ENCODE assay signal across 8 mouse cellular contexts in genomic region chr7:55784580-55784979, GRCm38 (mm10). TPM values are rescaled to one million over a fixed set of nuclear protein-coding genes. Genes with fewer than 3 reads are reported as not detected.
DNase-seq lines count a peak whose midpoint lies in the region; ATAC-seq and TF ChIP-seq lines count a peak whose summit lies in the region.
"Had no signal": no experiment of that assay in that cellular context is flagged by ENCODE, and none has a peak within 500 bp of the region (broad histone marks: within the 10 kb centered on the region; RNA-seq: fewer than 3 reads in every experiment).

No protein-coding gene starts in this region.

- H3K4me1 ChIP-seq in lung, adult 2 months (ENCODE audit: control insufficient read depth, insufficient read depth, low read length): no peaks in the 10 kb centered on the region
- no peaks in the 10 kb centered on the region for H3K4me1 ChIP-seq in liver, postnatal 0 days (ENCODE audit: insufficient read depth)
- H3K4me1 ChIP-seq: limb, embryonic 13.5 days had no signal

- 17% methylated on average over 3 of the region's 3 CpGs for WGBS in lung, adult 2 months
- 33% methylated on average over 3 of the region's 3 CpGs for WGBS in liver, postnatal 0 days (ENCODE audit: insufficient replicate concordance)

- no peak overlapping the region for H3K27ac ChIP-seq in liver, postnatal 0 days (ENCODE audit: low read depth)
- H3K27ac ChIP-seq: limb, embryonic 13.5 days had no signal

- no peak overlapping the region for H3K9ac ChIP-seq in liver, postnatal 0 days (replicated peaks)
- H3K9ac ChIP-seq: limb, embryonic 13.5 days had no signal

- no peak for TF ChIP-seq EP300 in liver, postnatal 0 days (IDR thresholded peaks at IDR 0.05; ENCODE audit: low read depth)

- H3K36me3 ChIP-seq in liver, postnatal 0 days (replicated peaks; ENCODE audit: insufficient read depth, low read length): no peaks in the 10 kb centered on the region
- H3K36me3 ChIP-seq: limb, embryonic 13.5 days had no signal

- DNase-seq in lung, adult 18-20 months: peak; percentile 14 to 27
- no peak for DNase-seq in lung, adult 2 months
- DNase-seq in heart, adult 9 months (ENCODE audit: low spot score in 2 of 2): peak; percentile 28 to 69
- peak; percentile 35 for DNase-seq in liver, postnatal 0 days
- peak; percentile 80 to 82 for DNase-seq in spleen, postnatal 36 days (ENCODE audit: low spot score in 2 of 2)
- DNase-seq in adrenal gland, adult 18-20 months (ENCODE audit: low spot score in 2 of 2): no peak
- no peak for DNase-seq in adrenal gland, postnatal 25 days

- TF ChIP-seq POLR2A in lung, adult 2 months (IDR thresholded peaks at IDR 0.05; ENCODE audit: borderline replicate concordance, extremely low read depth, low read depth, low read length): no peak

- no peaks in the 10 kb centered on the region for H3K27me3 ChIP-seq in liver, postnatal 0 days (ENCODE audit: insufficient read depth, low read length)
- H3K27me3 ChIP-seq: limb, embryonic 13.5 days had no signal

- H3K4me3 ChIP-seq in lung, adult 2 months (replicated peaks; ENCODE audit: extremely low read depth, low read depth, low read length): no peak overlapping the region
- H3K4me3 ChIP-seq in liver, postnatal 0 days (ENCODE audit: low read depth, low read length): no peak overlapping the region
- H3K4me3 ChIP-seq: limb, embryonic 13.5 days had no signal

- no peak overlapping the region; the same call in 1 of the 2 replicates for H3K4me2 ChIP-seq in liver, postnatal 0 days (ENCODE audit: low read depth, low read length)
- H3K4me2 ChIP-seq: limb, embryonic 13.5 days had no signal

- TF ChIP-seq CTCF in lung, adult 2 months (IDR thresholded peaks at IDR 0.05; ENCODE audit: insufficient read depth, low read length): no peak
- no peak for TF ChIP-seq CTCF in liver, postnatal 0 days (IDR thresholded peaks at IDR 0.05; ENCODE audit: low read depth)

- ATAC-seq in liver, postnatal 0 days: peak; percentile 67

- H3K9me3 ChIP-seq in liver, postnatal 0 days (ENCODE audit: low read length): no peaks in the 10 kb centered on the region
- H3K9me3 ChIP-seq: limb, embryonic 13.5 days had no signal

RNA-seq across cellular contexts. Expression of gene Tubgcp5, which starts 9.4 kb away (rescaled TPM):
- 2.5 and 3.6 TPM in 2 replicates for polyA plus RNA-seq in lung, adult 2 months (2012; rRNA removed)
- 4.4 and 5.5 TPM in 2 replicates for polyA plus RNA-seq in liver, postnatal 0 days (2015; fragmentation: Nextera tagmentation; extraction: Ambion mirVana)
- 10 to 100 TPM; 10.7 to 15.4 TPM for total RNA-seq in adrenal gland, adult 18-20 months (2021)
- 19.1 and 30.5 TPM in 2 replicates for total RNA-seq in adrenal gland, postnatal 25 days (2021)

RNA-seq across cellular contexts. Expression of gene Siglech, which starts 16.6 kb away (rescaled TPM):
- 4.3 and 5.0 TPM in 2 replicates for polyA plus RNA-seq in lung, adult 2 months (2012; rRNA removed)
- polyA plus RNA-seq in liver, postnatal 0 days (2015; fragmentation: Nextera tagmentation; extraction: Ambion mirVana): 0.50 and 0.54 TPM in 2 replicates
- total RNA-seq in adrenal gland, adult 18-20 months (2021): under 1 TPM; 0.23 to 0.77 TPM
- 0.30 and 0.62 TPM in 2 replicates for total RNA-seq in adrenal gland, postnatal 25 days (2021)

RNA-seq across cellular contexts. Expression of gene Cyfip1, which starts 57.0 kb away (rescaled TPM):
- polyA plus RNA-seq in lung, adult 2 months (2012; rRNA removed): 46.5 and 66.8 TPM in 2 replicates
- polyA plus RNA-seq in liver, postnatal 0 days (2015; fragmentation: Nextera tagmentation; extraction: Ambion mirVana): 12.0 and 14.3 TPM in 2 replicates
- 10 to 100 TPM; 53.8 to 69.4 TPM for total RNA-seq in adrenal gland, adult 18-20 months (2021)
- 93.9 and 108 TPM in 2 replicates for total RNA-seq in adrenal gland, postnatal 25 days (2021)

Comparison
In these comparisons a context has a peak if more than half of its experiments do, and no peak if none do; other contexts are left out.
1. DNase-seq: peak in lung, adult 18-20 months (2 of 2), heart, adult 9 months (2 of 2), liver, postnatal 0 days (single experiment) and spleen, postnatal 36 days (2 of 2); none in lung, adult 2 months (single experiment), adrenal gland, adult 18-20 months (0 of 2) and adrenal gland, postnatal 25 days (single experiment).